In genomic region chr17:26114461-26114860, GRCm38 (mm10) we compare ENCODE assay signal across 1 mouse cellular context. TPM values are rescaled to one million over a fixed set of nuclear protein-coding genes. Genes with fewer than 3 reads are reported as not detected.
"Had no signal": no experiment of that assay in that cellular context is flagged by ENCODE, and none has a peak within 500 bp of the region (broad histone marks: within the 10 kb centered on the region; RNA-seq: fewer than 3 reads in every experiment).

No protein-coding gene starts in this region.

RNA-seq across cellular contexts. Expression of gene Nme4, which starts 19.1 kb away (rescaled TPM):
- total RNA-seq: monocyte, adult 5-6 weeks had no signal
